Mouse (Mus musculus) ES-E14 (cell line): ENCODE measurements around the gene Cachd1.

Source experiments
- HCFC1 ChIP-seq: IDR thresholded peaks from 2 replicates; pipeline ENCODE4 v1.6.1; 2012; ENCODE audit warnings: low read length, inconsistent platforms, borderline replicate concordance; ENCODE audit not compliant: insufficient read depth
- MAFK ChIP-seq: IDR thresholded peaks from 2 replicates; pipeline ENCODE4 v1.6.1; 2014; ENCODE audit warnings: mild to moderate bottlenecking, low read depth, low read length, inconsistent platforms; ENCODE audit not compliant: insufficient read depth
- ZC3H11A ChIP-seq: IDR thresholded peaks from 2 replicates; pipeline ENCODE4 v1.6.1; 2012; ENCODE audit warnings: low read depth, mild to moderate bottlenecking, inconsistent platforms, low read length, borderline replicate concordance
- ZNF384 ChIP-seq: IDR thresholded peaks from 2 replicates; pipeline ENCODE4 v1.6.1; 2012; ENCODE audit warnings: low read depth, low read length, inconsistent platforms

GRCm38 (mm10) chr4:101069154-101069971 lies 292.9 kb downstream of the Cachd1 start:
- TF ChIP-seq HCFC1 (no peak), MAFK (no peak), ZNF384 (no peak), ZC3H11A (no peak)
